Mouse (Mus musculus) frontal cortex, adult (tissue): ENCODE results near the gene Krtap28-10.

Experiments
- ATAC-seq: cut with Nextera tagmentation; 2 replicates; pipeline ENCODE4 v1.9.2; 2017; ENCODE audit warnings: mild to moderate bottlenecking, moderate library complexity, mixed read lengths; ENCODE audit not compliant: low TSS enrichment

Krtap28-10 gene

GRCm38 (mm10) chr1:83042380-83042779 lies at the start of gene Krtap28-10:
Krtap28-10 (minus strand) TSS chr1:83042480.
- no peak for ATAC-seq

GRCm38 (mm10) chr1:83091268-83091667 lies 49.0 kb upstream of the Krtap28-10 start:
- peak; percentile 59; the same call in 1 of the 2 replicates for ATAC-seq

- ATAC-seq = no peak
These were observed 42.5 kb upstream of the Krtap28-10 start for GRCm38 (mm10) chr1:83084790-83085189.

- ATAC-seq = peak; percentile 54; the same call in 1 of the 2 replicates
These were observed 34.7 kb upstream of the Krtap28-10 start for GRCm38 (mm10) chr1:83077016-83077415.

GRCm38 (mm10) chr1:83076190-83076917 lies 34.1 kb upstream of the Krtap28-10 start:
- peak; percentile 86 for ATAC-seq

GRCm38 (mm10) chr1:83075526-83076189 lies 33.4 kb upstream of the Krtap28-10 start:
- ATAC-seq = peak; percentile 32; the same call in 1 of the 2 replicates

- peak; percentile 86 for ATAC-seq
These were observed 24.9 kb upstream of the Krtap28-10 start for GRCm38 (mm10) chr1:83067205-83067604.

GRCm38 (mm10) chr1:83066577-83066976 lies 24.3 kb upstream of the Krtap28-10 start:
- peak; percentile 72 for ATAC-seq

- ATAC-seq = peak; percentile 56; the same call in 1 of the 2 replicates
These were observed 22.6 kb upstream of the Krtap28-10 start for GRCm38 (mm10) chr1:83064851-83065250.

- ATAC-seq = no peak
These were observed 18.4 kb upstream of the Krtap28-10 start, which contains the start of gene Krtap28-13 for GRCm38 (mm10) chr1:83060643-83061042. Krtap28-13 (plus strand) TSS chr1:83060930.

- no peak for ATAC-seq
These were observed 17.0 kb upstream of the Krtap28-10 start, which contains the start of gene A030005K14Rik for GRCm38 (mm10) chr1:83059278-83059677. A030005K14Rik (minus strand) TSS chr1:83059378.

- ATAC-seq = no peak
These were observed 16.2 kb upstream of the Krtap28-10 start for GRCm38 (mm10) chr1:83058481-83058880.

GRCm38 (mm10) chr1:83044882-83045427 lies 2.7 kb upstream of the Krtap28-10 start, which contains the start of gene Gm47969:
Gm47969 (plus strand) TSS chr1:83044932.
- no peak for ATAC-seq

GRCm38 (mm10) chr1:83039080-83039479 lies 3.2 kb downstream of the Krtap28-10 start:
- ATAC-seq = no peak

- ATAC-seq = peak; percentile 98
These were observed 4.1 kb downstream of the Krtap28-10 start, which contains the start of gene Slc19a3 for GRCm38 (mm10) chr1:83038109-83038672. Slc19a3 (minus strand) TSS chr1:83038448.

- no peak for ATAC-seq
These were observed 5.2 kb downstream of the Krtap28-10 start for GRCm38 (mm10) chr1:83036892-83037667.

- ATAC-seq = no peak
These were observed 7.8 kb downstream of the Krtap28-10 start for GRCm38 (mm10) chr1:83034509-83034908.

GRCm38 (mm10) chr1:83032508-83032907 lies 9.8 kb downstream of the Krtap28-10 start:
- ATAC-seq = no peak

GRCm38 (mm10) chr1:83031950-83032349 lies 10.3 kb downstream of the Krtap28-10 start:
- peak; percentile 57; the same call in 1 of the 2 replicates for ATAC-seq

GRCm38 (mm10) chr1:83016556-83016955 lies 25.7 kb downstream of the Krtap28-10 start:
- ATAC-seq = no peak

- peak; percentile 57; the same call in 1 of the 2 replicates for ATAC-seq
These were observed 26.9 kb downstream of the Krtap28-10 start for GRCm38 (mm10) chr1:83015329-83015879.
